Comparison of ENCODE assay signal across 17 mouse cellular contexts in the genomic region with DNA sequence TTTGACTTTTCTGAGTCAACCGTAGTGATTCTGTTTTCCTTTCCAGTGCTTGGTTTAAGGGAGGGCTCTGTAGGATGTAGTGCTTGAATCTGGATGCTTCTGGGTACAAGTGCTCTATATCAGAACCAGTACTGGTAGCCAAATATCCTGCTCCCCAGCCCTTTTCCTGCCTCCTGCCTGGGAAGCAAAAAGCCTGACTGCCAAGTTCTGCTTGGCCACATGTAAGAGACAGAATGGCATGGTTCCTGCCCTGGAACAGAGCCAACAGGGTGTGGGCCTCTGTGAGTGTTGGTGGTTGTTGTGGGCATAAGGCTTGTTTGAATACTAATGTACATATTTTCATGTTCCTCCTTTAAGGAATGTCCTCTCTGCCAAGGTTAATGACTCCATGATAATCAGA. TPM values are rescaled to one million over a fixed set of nuclear protein-coding genes. Genes with fewer than 3 reads are reported as not detected.
DNase-seq lines count a peak whose midpoint lies in the region; TF ChIP-seq lines count a peak whose summit lies in the region.
"Had no signal": no experiment of that assay in that cellular context is flagged by ENCODE, and none has a peak within 500 bp of the region (broad histone marks: within the 10 kb centered on the region; RNA-seq: fewer than 3 reads in every experiment).

No protein-coding gene starts in this region.

- 90% methylated on average over 1 of the region's 1 CpGs for WGBS in lung, adult 2 months

- peak; percentile 64 to 73 for DNase-seq in cerebellum, postnatal 10 days
- no peak for DNase-seq in cerebellum, adult 8-10 months
- peak; percentile 52 for DNase-seq in heart, adult 11 months
- no peak for DNase-seq in heart, postnatal 14 days
- DNase-seq in lung, postnatal 10 days = peak; percentile 20
- DNase-seq in lung, adult 2 months = no peak
- DNase-seq: adrenal gland, adult 8-10 months; adrenal gland, postnatal 14 days; adrenal gland, postnatal 36 days; B cell, adult 2 months; cerebellum, adult 11-12 months; cerebellum, adult 2 months; forebrain, postnatal 0 days had no signal

- no peak overlapping the region for H3K4me3 ChIP-seq in lung, adult 2 months (replicated peaks; ENCODE audit: extremely low read depth, low read depth, low read length)
- H3K4me3 ChIP-seq: embryonic facial prominence, embryonic 10.5 days; embryonic facial prominence, embryonic 12.5 days; forebrain, embryonic 13.5 days; forebrain, embryonic 15.5 days had no signal

- intact Hi-C loops in heart, postnatal 14 days (cut with DNase I) = no loop called here

- no peak for TF ChIP-seq POLR2A in lung, adult 2 months (IDR thresholded peaks at IDR 0.05; ENCODE audit: borderline replicate concordance, extremely low read depth, low read depth, low read length)

- H3K4me1 ChIP-seq in lung, adult 2 months (ENCODE audit: control insufficient read depth, insufficient read depth, low read length) = no peaks in the 10 kb centered on the region; the same call in 1 of the 2 replicates
- H3K4me1 ChIP-seq: embryonic facial prominence, embryonic 12.5 days; forebrain, embryonic 13.5 days; forebrain, embryonic 15.5 days had no signal

- no peak for TF ChIP-seq CTCF in lung, adult 2 months (IDR thresholded peaks at IDR 0.05; ENCODE audit: insufficient read depth, low read length)

RNA-seq across cellular contexts. Expression of a gene that starts 29.4 kb away (rescaled TPM):
- 1 to 10 TPM; 2.1 to 2.9 TPM for total RNA-seq in heart, postnatal 14 days (2021)
- polyA plus RNA-seq in lung, adult 2 months (2012; rRNA removed) = 1.3 and 3.6 TPM in 2 replicates
- total RNA-seq: forebrain, postnatal 0 days had no signal

Comparison
In these comparisons a context has a peak if more than half of its experiments do, and no peak if none do; other contexts are left out.
1. DNase-seq: peak in cerebellum, postnatal 10 days (2 of 2), heart, adult 11 months (single experiment) and lung, postnatal 10 days (single experiment); none in cerebellum, adult 8-10 months (single experiment), heart, postnatal 14 days (0 of 2) and lung, adult 2 months (single experiment).